Mouse (Mus musculus): Measurements from ENCODE around the gene Sstr3. TPM values are rescaled to one million over a fixed set of nuclear protein-coding genes. Genes with fewer than 3 reads are reported as not detected.

Sstr3 gene
- polyA plus RNA-seq, 1 experiment: not detected

DNA sequence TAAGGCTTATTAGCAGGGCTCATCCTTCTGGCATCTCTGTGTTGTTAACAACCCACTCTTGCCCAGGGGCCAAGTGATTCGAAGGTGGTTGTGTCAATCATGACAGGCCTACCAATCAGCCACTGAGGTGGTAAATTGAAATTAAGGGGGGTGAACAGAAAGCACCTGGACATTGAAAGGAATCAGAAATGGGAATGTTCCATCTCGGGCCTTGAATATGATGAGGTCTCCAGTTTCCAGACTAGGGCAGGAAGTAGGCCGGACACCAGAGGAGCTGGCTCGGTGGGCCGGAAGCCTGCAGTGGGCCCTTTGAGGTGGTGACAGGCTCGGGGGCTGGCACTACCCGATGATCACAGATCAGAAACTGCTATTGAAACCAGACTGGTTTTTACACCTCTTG is 16.5 kb downstream of the Sstr3 start:
- Histone ChIP-seq H3K9me3 (ENCODE audit: control insufficient read depth, low read length) (no peaks in the 10 kb centered on the region), H3K4me1 (ENCODE audit: control insufficient read depth) (peaks cover 6% of the 10 kb centered on the region), H3K4me3 (replicated peaks) (no peak overlapping the region), H3K36me3 (ENCODE audit: control insufficient read depth) (no peaks in the 10 kb centered on the region; the same call in 1 of the 2 replicates), H3K27me3 (ENCODE audit: control insufficient read depth) (peaks cover 8% of the 10 kb centered on the region; the same call in 1 of the 2 replicates)
- no peak for TF ChIP-seq GATA1 (IDR thresholded peaks at IDR 0.05; ENCODE audit: low read length)
- TF ChIP-seq TAL1 (IDR thresholded peaks at IDR 0.05; ENCODE audit: low read length): no peak

DNA sequence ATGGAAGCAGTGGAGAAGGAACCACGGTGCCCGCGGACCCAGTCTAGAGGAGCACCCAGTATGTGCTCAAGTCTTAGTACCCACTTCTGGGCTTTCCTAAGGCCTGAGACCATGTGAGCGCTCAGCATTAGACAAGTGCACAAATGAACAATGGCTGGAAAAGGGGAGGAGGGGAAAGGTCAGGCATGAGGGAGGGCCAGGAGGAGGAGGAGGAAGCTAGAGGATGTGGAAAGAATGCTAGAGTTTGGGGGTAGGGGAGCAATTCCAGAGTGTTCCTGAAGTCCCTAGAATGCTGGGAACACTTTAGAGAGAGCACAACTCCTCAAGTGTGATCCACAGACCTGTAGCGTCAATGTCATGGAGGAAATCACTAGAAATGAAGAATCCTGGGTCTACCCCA is 20.3 kb downstream of the Sstr3 start:
- Histone ChIP-seq H3K9me3 (ENCODE audit: control insufficient read depth, low read length) (no peaks in the 10 kb centered on the region), H3K36me3 (ENCODE audit: control insufficient read depth) (no peaks in the 10 kb centered on the region; the same call in 1 of the 2 replicates), H3K27me3 (ENCODE audit: control insufficient read depth) (no peaks in the 10 kb centered on the region), H3K4me1 (ENCODE audit: control insufficient read depth) (peaks cover 3% of the 10 kb centered on the region; the same call in 1 of the 2 replicates), H3K4me3 (replicated peaks) (no peak overlapping the region)
- TF ChIP-seq GATA1 (IDR thresholded peaks at IDR 0.05; ENCODE audit: low read length) (no peak), TAL1 (IDR thresholded peaks at IDR 0.05; ENCODE audit: low read length) (no peak)

DNA sequence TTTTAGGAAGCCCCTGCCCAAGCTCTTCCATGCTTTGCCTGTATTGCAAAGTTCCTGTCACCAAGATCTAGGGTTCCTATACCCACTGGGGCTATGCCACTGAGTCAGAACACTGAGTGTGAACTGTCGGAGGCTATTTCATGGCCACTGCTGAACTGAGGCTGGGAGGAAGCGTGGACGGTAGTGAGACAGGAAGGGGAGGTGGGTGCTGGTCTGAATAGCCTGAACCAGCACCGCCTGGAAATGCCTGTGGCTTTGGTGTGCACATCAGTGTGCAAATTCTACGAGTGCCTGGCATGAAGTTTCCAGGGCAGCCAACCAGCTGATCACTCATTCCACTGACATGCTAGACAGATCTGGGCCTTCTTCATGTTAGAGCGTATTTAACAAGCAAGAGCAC is 22.6 kb downstream of the Sstr3 start:
- Histone ChIP-seq H3K4me3 (replicated peaks) (no peak overlapping the region), H3K9me3 (ENCODE audit: control insufficient read depth, low read length) (no peaks in the 10 kb centered on the region), H3K27me3 (ENCODE audit: control insufficient read depth) (no peaks in the 10 kb centered on the region), H3K4me1 (ENCODE audit: control insufficient read depth) (peaks cover 3% of the 10 kb centered on the region; the same call in 1 of the 2 replicates), H3K36me3 (ENCODE audit: control insufficient read depth) (no peaks in the 10 kb centered on the region; the same call in 1 of the 2 replicates)
- TF ChIP-seq TAL1 (IDR thresholded peaks at IDR 0.05; ENCODE audit: low read length) (no peak), GATA1 (IDR thresholded peaks at IDR 0.05; ENCODE audit: low read length) (no peak)

DNA sequence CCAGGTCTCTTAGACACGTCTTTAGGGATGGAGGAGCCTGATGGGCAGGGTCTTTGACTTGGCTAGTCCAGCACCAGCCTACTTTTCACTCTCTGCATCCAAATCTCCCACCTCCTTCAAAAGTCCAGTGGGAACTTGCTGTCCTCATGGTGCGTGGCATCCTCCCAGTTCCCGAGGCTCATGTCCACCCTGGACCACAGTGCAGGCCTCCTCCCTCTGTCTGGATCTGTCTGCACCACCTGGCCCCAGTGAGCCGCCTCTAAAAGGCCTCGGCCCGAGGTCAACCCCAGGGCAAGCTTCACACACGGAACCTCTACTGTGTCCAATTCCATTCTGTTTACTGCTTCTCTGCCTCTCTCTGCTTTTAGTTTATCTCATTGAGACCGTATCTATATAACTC is 23.2 kb downstream of the Sstr3 start:
- Histone ChIP-seq H3K36me3 (ENCODE audit: control insufficient read depth) (no peaks in the 10 kb centered on the region; the same call in 1 of the 2 replicates), H3K27me3 (ENCODE audit: control insufficient read depth) (no peaks in the 10 kb centered on the region), H3K4me3 (replicated peaks) (no peak overlapping the region), H3K4me1 (ENCODE audit: control insufficient read depth) (peaks cover 3% of the 10 kb centered on the region; the same call in 1 of the 2 replicates), H3K9me3 (ENCODE audit: control insufficient read depth, low read length) (no peaks in the 10 kb centered on the region)
- TF ChIP-seq TAL1 (IDR thresholded peaks at IDR 0.05; ENCODE audit: low read length): no peak
- no peak for TF ChIP-seq GATA1 (IDR thresholded peaks at IDR 0.05; ENCODE audit: low read length)

DNA sequence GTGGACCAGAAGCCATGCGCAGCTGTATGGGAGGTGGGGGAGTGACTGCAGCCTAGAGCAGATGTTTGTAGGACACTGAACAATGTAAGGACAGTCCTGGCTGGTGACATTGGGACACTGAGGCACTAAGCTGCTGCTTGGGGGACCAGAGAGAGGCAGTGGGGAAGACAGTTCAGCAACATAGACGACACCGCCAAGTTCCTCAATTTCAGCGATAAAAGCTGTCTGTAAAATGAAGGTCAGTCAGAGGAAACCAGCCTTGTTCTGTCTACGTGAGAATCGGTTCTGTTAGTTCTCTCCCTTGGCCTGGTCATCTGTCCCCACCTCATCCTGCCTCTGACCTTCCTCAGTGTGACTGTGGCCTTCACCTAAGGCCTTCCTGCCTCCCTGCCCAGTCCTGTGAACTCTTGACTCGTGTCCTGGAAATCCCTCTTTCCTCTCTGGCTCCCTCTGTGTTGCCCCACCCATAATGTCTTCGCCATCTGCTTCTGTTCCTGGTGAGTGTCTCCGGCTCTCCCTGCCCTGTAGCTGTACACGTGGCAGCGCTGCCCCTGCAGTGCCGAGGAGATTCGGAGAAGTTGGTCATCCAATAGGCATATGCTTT is 24.3 kb downstream of the Sstr3 start:
- no peaks in the 10 kb centered on the region; the same call in 1 of the 2 replicates for H3K4me1 ChIP-seq (ENCODE audit: control insufficient read depth)
- no peaks in the 10 kb centered on the region; the same call in 1 of the 2 replicates for H3K36me3 ChIP-seq (ENCODE audit: control insufficient read depth)
- no peak overlapping the region for H3K4me3 ChIP-seq (replicated peaks)
- H3K9me3 ChIP-seq (ENCODE audit: control insufficient read depth, low read length): no peaks in the 10 kb centered on the region
- no peak for TF ChIP-seq GATA1 (IDR thresholded peaks at IDR 0.05; ENCODE audit: low read length)
- no peak for TF ChIP-seq TAL1 (IDR thresholded peaks at IDR 0.05; ENCODE audit: low read length)
- no peaks in the 10 kb centered on the region for H3K27me3 ChIP-seq (ENCODE audit: control insufficient read depth)

DNA sequence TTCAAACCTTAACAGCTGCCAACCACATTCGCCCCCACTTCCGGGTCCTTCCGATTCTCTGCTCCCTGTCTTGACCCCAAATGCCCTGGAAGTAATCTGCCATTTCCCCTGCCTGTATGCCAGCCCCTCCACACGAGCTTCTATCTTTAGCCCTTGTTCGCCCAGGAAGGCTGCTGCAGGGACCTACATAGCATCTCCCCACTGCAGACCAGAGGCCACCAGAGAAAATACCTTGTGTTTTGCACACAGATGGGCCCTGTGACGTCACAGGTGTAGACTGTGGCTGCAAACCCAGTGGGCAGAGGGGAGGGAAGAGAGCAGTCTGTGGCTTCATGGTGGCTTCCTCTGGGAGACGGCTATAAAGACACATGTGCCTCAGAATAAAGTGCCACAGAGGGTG is 26.3 kb downstream of the Sstr3 start:
- Histone ChIP-seq H3K4me3 (replicated peaks) (no peak overlapping the region), H3K9me3 (ENCODE audit: control insufficient read depth, low read length) (no peaks in the 10 kb centered on the region), H3K4me1 (ENCODE audit: control insufficient read depth) (no peaks in the 10 kb centered on the region), H3K27me3 (ENCODE audit: control insufficient read depth) (no peaks in the 10 kb centered on the region), H3K36me3 (ENCODE audit: control insufficient read depth) (no peaks in the 10 kb centered on the region)
- TF ChIP-seq GATA1 (IDR thresholded peaks at IDR 0.05; ENCODE audit: low read length) (no peak), TAL1 (IDR thresholded peaks at IDR 0.05; ENCODE audit: low read length) (no peak)

DNA sequence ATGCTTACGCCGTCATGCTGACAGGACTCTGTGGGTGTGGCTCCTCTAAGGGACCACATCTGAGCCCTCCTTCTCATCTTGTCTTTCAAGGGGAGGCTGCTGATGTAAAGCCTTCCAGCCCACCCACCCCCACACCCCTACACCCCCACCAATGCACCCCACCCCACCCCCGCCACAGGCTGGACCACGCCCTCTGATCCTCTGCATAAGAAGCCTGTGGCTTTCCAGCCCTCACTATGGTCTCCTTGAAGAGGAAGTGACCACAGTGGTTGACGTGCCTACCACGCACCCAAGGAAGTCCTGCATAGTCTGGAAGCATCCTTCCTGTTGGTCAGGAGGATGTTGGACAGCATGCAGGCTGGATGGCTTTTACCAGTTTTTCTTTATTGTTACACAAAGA is 28.7 kb downstream of the Sstr3 start:
- no peaks in the 10 kb centered on the region for H3K4me1 ChIP-seq (ENCODE audit: control insufficient read depth)

DNA sequence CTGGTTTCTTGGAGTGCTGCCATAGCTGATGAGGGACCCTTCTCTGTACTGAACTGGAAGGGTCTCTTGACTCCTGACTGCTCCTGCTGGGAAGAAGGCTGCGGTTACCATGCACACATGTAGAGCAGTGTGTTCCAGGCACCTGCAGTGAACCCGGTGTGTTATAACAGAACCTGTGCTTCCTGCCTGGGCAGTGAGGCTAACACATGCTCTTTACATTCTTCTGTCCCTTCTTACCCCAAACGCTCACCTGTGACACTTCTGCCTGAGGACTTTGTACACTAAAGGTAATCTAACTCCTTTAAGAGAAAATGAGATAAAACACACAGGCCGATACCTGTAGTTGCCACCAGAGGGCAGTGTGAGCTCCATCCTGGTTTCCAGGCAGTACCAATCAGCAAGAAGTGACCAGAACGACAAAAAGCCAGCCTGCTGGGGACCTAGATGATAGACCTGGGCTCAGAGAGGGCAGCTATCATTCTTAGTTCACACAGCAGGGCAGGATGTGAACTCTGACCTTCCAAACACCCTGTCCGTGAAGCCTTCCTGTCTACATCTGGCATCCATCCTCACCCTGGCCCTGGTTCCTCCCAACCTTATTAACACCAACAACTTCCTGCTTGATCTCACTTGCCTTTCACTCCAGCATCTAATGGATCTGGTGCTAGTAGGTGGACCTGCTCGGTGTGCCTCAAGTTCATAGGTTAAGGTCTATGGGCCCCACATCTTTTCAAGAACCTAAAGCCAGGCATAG is 29.9 kb downstream of the Sstr3 start:
- no peak overlapping the region for H3K4me3 ChIP-seq (replicated peaks)
- TF ChIP-seq TAL1 (IDR thresholded peaks at IDR 0.05; ENCODE audit: low read length): no peak
- TF ChIP-seq GATA1 (IDR thresholded peaks at IDR 0.05; ENCODE audit: low read length): no peak
- H3K36me3 ChIP-seq (ENCODE audit: control insufficient read depth): no peaks in the 10 kb centered on the region
- H3K27me3 ChIP-seq (ENCODE audit: control insufficient read depth): no peaks in the 10 kb centered on the region
- no peaks in the 10 kb centered on the region; the same call in 1 of the 2 replicates for H3K4me1 ChIP-seq (ENCODE audit: control insufficient read depth)
- H3K9me3 ChIP-seq (ENCODE audit: control insufficient read depth, low read length): no peaks in the 10 kb centered on the region

More for the DNA sequence above, 28.7 kb downstream of the Sstr3 start:
- no peak for TF ChIP-seq TAL1 (IDR thresholded peaks at IDR 0.05; ENCODE audit: low read length)
- TF ChIP-seq GATA1 (IDR thresholded peaks at IDR 0.05; ENCODE audit: low read length): no peak
- H3K36me3 ChIP-seq (ENCODE audit: control insufficient read depth): no peaks in the 10 kb centered on the region
- H3K9me3 ChIP-seq (ENCODE audit: control insufficient read depth, low read length): no peaks in the 10 kb centered on the region
- H3K27me3 ChIP-seq (ENCODE audit: control insufficient read depth): no peaks in the 10 kb centered on the region
- no peak overlapping the region for H3K4me3 ChIP-seq (replicated peaks)

DNA sequence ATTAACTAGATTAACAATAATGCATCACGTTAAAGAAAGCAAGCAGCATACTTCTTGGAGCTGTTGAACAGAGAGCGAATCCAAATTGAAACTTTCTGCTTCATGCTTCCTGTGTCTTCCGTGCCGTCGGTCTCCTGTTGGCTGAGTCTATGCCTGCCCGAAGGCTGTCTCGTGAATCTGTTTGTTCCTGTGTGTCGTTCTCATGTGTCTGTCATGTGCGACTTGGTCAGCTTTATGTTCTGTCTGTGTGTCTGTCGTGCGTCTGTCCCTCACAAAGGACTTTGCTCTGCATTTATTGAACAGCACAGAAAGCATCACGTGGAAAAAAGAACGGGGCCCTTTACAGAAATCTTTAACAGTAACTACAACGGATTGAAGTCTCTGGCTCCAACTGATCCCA is 31.5 kb downstream of the Sstr3 start:
- TF ChIP-seq TAL1 (IDR thresholded peaks at IDR 0.05; ENCODE audit: low read length): no peak
- TF ChIP-seq GATA1 (IDR thresholded peaks at IDR 0.05; ENCODE audit: low read length): no peak
- H3K4me3 ChIP-seq (replicated peaks): no peak overlapping the region
- H3K36me3 ChIP-seq (ENCODE audit: control insufficient read depth): no peaks in the 10 kb centered on the region
- H3K9me3 ChIP-seq (ENCODE audit: control insufficient read depth, low read length): no peaks in the 10 kb centered on the region
- H3K27me3 ChIP-seq (ENCODE audit: control insufficient read depth): no peaks in the 10 kb centered on the region
- no peaks in the 10 kb centered on the region; the same call in 1 of the 2 replicates for H3K4me1 ChIP-seq (ENCODE audit: control insufficient read depth)
